Mouse (Mus musculus): ENCODE measurements around the gene Rp2.
A peak's percentile ranks its signal among the peaks of the same experiment; 100 is the strongest.
"Not testable (repeated sequence)": the region's sequence is repeated elsewhere in the genome, so short reads cannot be mapped to it uniquely, and the experiment has no call there.

Gene Rp2

GRCm38 (mm10) chrX:20364391-20365365 lies at the start of gene Rp2:
Gene Rp2 (plus strand): TSS chrX:20364481.
- peak; percentile 82 for DNase-seq (ENCODE audit: low spot score)

DNA sequence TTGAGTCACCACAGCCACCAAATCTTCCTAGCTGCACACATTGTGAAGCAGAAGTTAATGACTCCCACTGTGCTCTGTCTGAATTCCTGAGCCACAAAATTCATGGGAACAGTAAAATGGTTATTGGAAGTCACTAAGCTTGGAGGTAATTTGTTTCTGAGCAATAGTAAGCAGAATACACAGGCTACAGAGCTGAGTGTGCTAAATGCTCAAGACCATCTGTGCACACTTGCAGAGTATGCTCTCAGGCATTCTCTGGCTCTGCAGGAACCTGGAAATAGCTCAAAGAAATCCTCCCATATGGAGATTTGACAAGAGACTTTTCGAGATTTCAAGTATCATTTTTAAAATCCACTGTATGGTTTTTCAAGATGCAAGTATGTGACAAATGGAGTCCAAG lies 31.5 kb upstream of the Rp2 start:
- no peak for DNase-seq (ENCODE audit: low spot score)

DNA sequence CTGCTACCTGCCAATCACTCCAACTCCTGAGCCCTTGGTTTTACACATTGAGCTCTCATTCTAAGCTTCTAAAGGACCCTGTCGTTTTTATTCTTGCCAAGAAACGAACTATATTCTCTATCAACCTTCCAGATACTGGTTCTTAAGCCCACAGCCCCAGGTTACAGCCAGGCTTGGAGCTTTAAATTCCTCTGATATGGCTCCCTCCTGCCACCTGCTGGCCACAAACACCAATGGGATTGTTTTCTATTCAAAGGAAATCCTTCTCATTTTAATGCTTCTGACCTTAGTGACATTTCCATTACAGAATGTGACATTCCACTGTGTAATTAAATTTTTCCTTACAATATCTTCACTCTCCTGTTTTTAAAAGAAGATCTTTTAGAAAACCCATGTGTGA lies 28.6 kb upstream of the Rp2 start:
- peak; percentile 57 for DNase-seq (ENCODE audit: low spot score)

GRCm38 (mm10) chrX:20344980-20345379 lies 19.3 kb upstream of the Rp2 start:
- DNase-seq (ENCODE audit: low spot score) = no peak

- no peak for DNase-seq (ENCODE audit: low spot score)
These were observed 17.9 kb upstream of the Rp2 start for GRCm38 (mm10) chrX:20346355-20346754.

- not testable (repeated sequence) for DNase-seq (ENCODE audit: low spot score)
These were observed 14.0 kb upstream of the Rp2 start for GRCm38 (mm10) chrX:20350241-20350640.

DNA sequence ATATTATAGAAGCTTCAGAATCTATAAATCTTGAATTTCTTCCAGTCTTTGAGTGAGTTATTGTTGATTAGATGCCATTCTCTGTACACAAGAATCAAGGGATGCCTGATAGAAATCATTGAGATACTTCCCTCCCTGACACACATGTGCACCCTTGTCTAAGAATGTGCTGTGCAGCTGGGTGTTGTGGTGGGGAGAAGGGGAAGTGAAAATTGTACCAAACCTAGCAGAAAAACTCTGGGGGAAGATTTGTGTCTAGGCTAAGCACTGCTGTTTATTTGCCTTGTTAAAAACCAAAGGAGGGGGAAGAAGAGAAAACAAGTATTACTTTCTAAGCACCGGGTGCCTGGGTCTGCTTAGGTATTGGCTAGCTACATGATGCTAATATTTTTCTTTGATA lies 9.0 kb upstream of the Rp2 start:
- DNase-seq (ENCODE audit: low spot score) = no peak

- DNase-seq (ENCODE audit: low spot score) = no peak
These were observed 8.0 kb upstream of the Rp2 start for GRCm38 (mm10) chrX:20356309-20356708.

- DNase-seq (ENCODE audit: low spot score) = peak; percentile 60
These were observed 1.8 kb downstream of the Rp2 start for GRCm38 (mm10) chrX:20366036-20366435.

DNA sequence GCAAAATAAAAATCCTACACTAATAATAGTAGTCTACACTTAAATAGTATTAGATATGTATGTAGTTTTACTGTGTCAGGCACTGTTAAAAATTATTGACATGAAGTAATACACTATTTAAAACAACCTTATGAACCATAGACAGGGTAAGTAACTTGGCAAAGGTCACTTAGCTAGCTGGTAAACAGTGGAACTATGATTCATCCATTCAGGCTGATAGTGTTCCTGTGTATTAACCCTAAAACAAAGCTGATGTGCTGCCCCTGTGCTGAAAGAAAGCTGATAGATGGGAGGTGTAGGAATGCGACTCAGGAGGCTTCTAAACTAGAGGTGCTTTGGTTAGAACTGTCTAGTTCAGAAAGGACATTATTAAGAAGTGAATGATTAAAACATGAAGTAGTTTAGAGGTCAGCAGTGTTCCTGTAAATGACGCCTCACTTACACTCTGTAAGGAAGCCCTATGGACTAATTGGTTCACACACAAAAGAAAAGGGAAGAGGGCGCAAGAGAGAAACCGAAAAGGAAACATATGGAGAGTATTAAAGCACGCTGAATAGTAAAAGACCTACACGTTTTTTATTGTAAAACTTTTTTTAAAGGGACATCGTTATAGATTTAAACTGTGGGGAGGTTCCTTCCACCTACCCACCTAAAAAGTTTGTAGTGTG lies 15.2 kb downstream of the Rp2 start:
- DNase-seq (ENCODE audit: low spot score) = peak; percentile 43

- no peak for DNase-seq (ENCODE audit: low spot score)
These were observed 18.0 kb downstream of the Rp2 start for GRCm38 (mm10) chrX:20382260-20382659.

DNA sequence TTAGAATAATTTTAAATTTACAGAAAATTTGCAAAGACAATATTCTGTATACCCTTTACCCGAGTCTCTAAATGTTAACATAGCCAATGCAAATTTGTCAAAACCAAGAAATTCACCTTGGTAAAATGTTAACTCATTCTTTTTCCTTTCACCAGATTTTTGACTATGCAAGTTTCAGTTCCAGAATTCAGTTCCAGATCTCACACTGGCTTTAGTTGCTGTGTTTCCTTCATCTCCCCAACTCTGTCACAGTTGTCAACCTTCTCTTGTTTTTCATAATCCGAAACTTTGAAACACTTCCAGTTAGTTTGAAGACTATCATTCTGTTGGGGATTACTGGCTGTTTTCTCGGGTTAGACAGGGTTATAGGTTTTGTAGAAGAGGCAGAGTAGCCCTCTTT lies 22.7 kb downstream of the Rp2 start:
- DNase-seq (ENCODE audit: low spot score) = peak; percentile 12

GRCm38 (mm10) chrX:20391964-20392363 lies 27.7 kb downstream of the Rp2 start:
- not testable (repeated sequence) for DNase-seq (ENCODE audit: low spot score)

GRCm38 (mm10) chrX:20392942-20393341 lies 28.7 kb downstream of the Rp2 start:
- DNase-seq (ENCODE audit: low spot score) = no peak

DNA sequence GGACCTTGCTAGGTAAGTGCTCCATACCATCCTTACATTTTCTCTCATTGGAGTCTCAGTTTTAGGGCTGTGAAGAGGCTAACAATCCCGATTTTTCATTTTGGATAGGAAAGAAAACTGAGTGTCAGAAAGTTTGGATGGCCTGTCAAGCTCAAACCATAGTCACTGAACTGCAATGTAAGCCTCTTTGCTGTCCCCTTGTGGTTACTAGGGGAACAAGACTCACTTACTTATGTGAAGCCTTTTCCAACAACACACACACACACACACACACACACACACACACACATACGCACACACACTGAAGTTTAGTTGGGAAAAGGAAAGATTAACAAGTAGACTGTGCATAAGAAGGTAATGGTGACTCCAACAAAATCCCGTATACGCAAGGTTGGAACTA lies 39.8 kb downstream of the Rp2 start:
- DNase-seq (ENCODE audit: low spot score) = peak; percentile 39

DNA sequence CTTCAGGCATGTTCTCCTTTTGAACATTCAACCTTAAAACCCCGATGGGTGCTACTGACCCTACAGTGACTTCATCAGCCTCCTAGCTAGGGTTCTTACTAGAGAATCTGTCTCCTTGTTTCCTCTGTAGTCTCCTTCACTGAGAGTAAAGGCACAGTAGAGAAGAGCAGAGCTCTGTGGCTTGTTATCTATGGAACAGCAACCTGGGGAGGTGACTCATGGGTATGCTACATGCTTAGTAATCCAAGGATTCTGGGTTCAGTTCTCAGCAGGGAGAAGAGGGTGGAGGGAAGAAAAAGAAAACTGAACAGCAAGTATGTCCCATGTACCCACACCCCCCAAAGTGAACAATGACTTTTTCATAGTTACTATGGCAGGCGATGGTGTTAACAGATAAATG lies 42.6 kb downstream of the Rp2 start:
- DNase-seq (ENCODE audit: low spot score) = no peak

DNA sequence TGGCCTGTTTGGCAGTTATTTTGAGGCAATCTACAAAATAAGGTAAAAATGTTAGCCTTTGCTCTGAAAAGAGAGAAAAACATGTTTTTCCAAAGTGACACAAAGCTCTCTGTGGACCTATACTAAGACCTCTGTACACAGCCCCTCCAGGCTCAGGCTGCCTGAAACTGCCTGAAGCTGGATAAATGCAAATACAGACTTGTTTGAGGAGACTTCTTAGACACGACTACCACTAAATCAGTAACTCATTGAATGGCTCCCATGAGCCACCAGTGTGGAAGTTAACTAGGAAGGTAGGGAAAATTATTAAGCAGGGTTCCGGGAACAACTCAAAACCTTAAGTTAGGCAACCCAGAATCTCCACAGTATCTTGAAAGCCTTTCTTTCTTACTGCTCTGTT lies 43.4 kb downstream of the Rp2 start:
- DNase-seq (ENCODE audit: low spot score) = peak; percentile 56

GRCm38 (mm10) chrX:20411382-20411781 lies 47.1 kb downstream of the Rp2 start:
- no peak for DNase-seq (ENCODE audit: low spot score)

DNA sequence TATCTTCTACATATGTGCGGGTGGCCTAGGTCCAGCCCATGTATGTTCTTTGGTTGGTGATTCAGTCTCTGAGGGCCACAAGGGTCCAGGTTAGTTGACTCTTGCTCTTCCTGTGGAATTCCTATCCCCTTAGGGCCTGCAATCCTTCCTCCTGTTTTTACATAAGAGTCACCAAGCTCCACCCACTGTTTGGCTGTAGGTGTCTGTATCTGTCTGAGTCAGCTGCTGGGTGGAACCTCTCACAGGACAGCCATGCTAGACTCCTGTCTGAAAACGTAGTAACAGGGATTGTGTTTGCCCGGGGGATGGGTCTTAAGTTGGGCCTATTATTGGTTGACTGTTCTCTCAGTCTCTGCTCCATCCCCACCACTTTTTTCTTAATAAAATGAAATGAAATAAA lies 47.9 kb downstream of the Rp2 start:
- no peak for DNase-seq (ENCODE audit: low spot score)

GRCm38 (mm10) chrX:20414885-20415622 lies 50.8 kb downstream of the Rp2 start:
- peak; percentile 32 for DNase-seq (ENCODE audit: low spot score)

GRCm38 (mm10) chrX:20418461-20418860 lies 54.2 kb downstream of the Rp2 start:
- peak; percentile 69 for DNase-seq (ENCODE audit: low spot score)

DNA sequence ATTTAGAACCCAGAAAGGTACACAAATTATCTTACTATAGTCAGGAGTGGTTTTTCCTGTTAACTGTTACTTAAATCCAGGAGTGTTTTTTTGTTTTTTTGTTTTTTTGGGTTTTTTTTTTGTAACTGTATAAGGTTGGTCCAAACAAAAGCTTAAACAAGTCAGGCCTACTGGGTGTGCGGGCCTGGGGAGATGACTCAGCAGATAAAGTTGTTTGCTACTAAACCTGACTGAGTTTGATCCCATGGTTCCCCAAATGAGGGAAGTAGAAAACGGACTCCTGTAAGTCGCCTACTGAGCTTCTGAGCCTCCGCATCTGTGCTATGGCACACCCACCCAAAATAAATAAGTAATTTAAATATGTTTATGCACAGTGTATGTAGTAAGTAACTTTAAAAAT lies 55.3 kb downstream of the Rp2 start:
- no peak for DNase-seq (ENCODE audit: low spot score)

All from adipocyte (in vitro differentiated cells).